Mouse (Mus musculus): ENCODE measurements around the gene Lmo3. TPM values are rescaled to one million over a fixed set of nuclear protein-coding genes. Genes with fewer than 3 reads are reported as not detected.

The Lmo3 gene
- polyA plus RNA-seq, 1 experiment = 145 TPM

GRCm38 (mm10) chr6:138424514-138425225, 157.1 kb downstream of the Lmo3 start:
- no peak for DNase-seq (ENCODE audit: extremely low spot score in 1 of 2, low spot score in 1 of 2)

- DNase-seq (ENCODE audit: extremely low spot score in 1 of 2, low spot score in 1 of 2) = peak; percentile 45 to 71
These were observed 159.0 kb downstream of the Lmo3 start for GRCm38 (mm10) chr6:138422671-138423321.

- DNase-seq (ENCODE audit: extremely low spot score in 1 of 2, low spot score in 1 of 2) = no peak
These were observed 159.7 kb downstream of the Lmo3 start for GRCm38 (mm10) chr6:138421931-138422531.

GRCm38 (mm10) chr6:138421191-138421613, 160.6 kb downstream of the Lmo3 start:
- no peak for DNase-seq (ENCODE audit: extremely low spot score in 1 of 2, low spot score in 1 of 2)

GRCm38 (mm10) chr6:138420536-138420891, 161.3 kb downstream of the Lmo3 start:
- DNase-seq (ENCODE audit: extremely low spot score in 1 of 2, low spot score in 1 of 2) = no peak

- no peak for DNase-seq (ENCODE audit: extremely low spot score in 1 of 2, low spot score in 1 of 2)
These were observed 161.8 kb downstream of the Lmo3 start for GRCm38 (mm10) chr6:138419871-138420535.

- no peak for DNase-seq (ENCODE audit: extremely low spot score in 1 of 2, low spot score in 1 of 2)
These were observed 169.7 kb downstream of the Lmo3 start for GRCm38 (mm10) chr6:138412075-138412474.

- no peak for DNase-seq (ENCODE audit: extremely low spot score in 1 of 2, low spot score in 1 of 2)
These were observed 179.7 kb downstream of the Lmo3 start for GRCm38 (mm10) chr6:138402031-138402430.

GRCm38 (mm10) chr6:138398836-138399235, 182.9 kb downstream of the Lmo3 start:
- DNase-seq (ENCODE audit: extremely low spot score in 1 of 2, low spot score in 1 of 2) = no peak

GRCm38 (mm10) chr6:138391085-138391484, 190.7 kb downstream of the Lmo3 start:
- no peak for DNase-seq (ENCODE audit: extremely low spot score in 1 of 2, low spot score in 1 of 2)

- DNase-seq (ENCODE audit: extremely low spot score in 1 of 2, low spot score in 1 of 2) = no peak
These were observed 193.4 kb downstream of the Lmo3 start for GRCm38 (mm10) chr6:138388168-138388936.

- DNase-seq (ENCODE audit: extremely low spot score in 1 of 2, low spot score in 1 of 2) = no peak
These were observed 198.6 kb downstream of the Lmo3 start for GRCm38 (mm10) chr6:138383208-138383607.

GRCm38 (mm10) chr6:138371176-138371575, 210.6 kb downstream of the Lmo3 start:
- no peak for DNase-seq (ENCODE audit: extremely low spot score in 1 of 2, low spot score in 1 of 2)

GRCm38 (mm10) chr6:138364111-138364510, 217.7 kb downstream of the Lmo3 start:
- no peak for DNase-seq (ENCODE audit: extremely low spot score in 1 of 2, low spot score in 1 of 2)

- peak in 1 of 2 experiments; percentile 54 for DNase-seq (ENCODE audit: extremely low spot score in 1 of 2, low spot score in 1 of 2)
These were observed 231.0 kb downstream of the Lmo3 start for GRCm38 (mm10) chr6:138350587-138351345.

- DNase-seq (ENCODE audit: extremely low spot score in 1 of 2, low spot score in 1 of 2) = no peak
These were observed 235.2 kb downstream of the Lmo3 start for GRCm38 (mm10) chr6:138346558-138346957.

- peak in 1 of 2 experiments; percentile 14 for DNase-seq (ENCODE audit: extremely low spot score in 1 of 2, low spot score in 1 of 2)
These were observed 245.9 kb downstream of the Lmo3 start for GRCm38 (mm10) chr6:138335858-138336257.

GRCm38 (mm10) chr6:138333991-138334390, 247.8 kb downstream of the Lmo3 start:
- no peak for DNase-seq (ENCODE audit: extremely low spot score in 1 of 2, low spot score in 1 of 2)

GRCm38 (mm10) chr6:138325744-138326400, 255.9 kb downstream of the Lmo3 start:
- DNase-seq (ENCODE audit: extremely low spot score in 1 of 2, low spot score in 1 of 2) = no peak

All from frontal cortex, adult 2 months (tissue).